Mouse (Mus musculus) limb, embryonic 13.5 days (tissue): ENCODE measurements around the gene Ciz1. TPM values are rescaled to one million over a fixed set of nuclear protein-coding genes. Genes with fewer than 3 reads are reported as not detected.

Experiments used
- ATAC-seq: fragments of 200-750 bp; cut with Nextera tagmentation; 2 replicates; pipeline ENCODE4 v1.8.0; 2017; ENCODE audit warnings: low read depth, moderate number of reproducible peaks, moderate TSS enrichment; ENCODE audit not compliant: low FRiP score
- H3K27ac ChIP-seq: fragments of 300-500 bp; sonication (generic); 2 replicates; pipeline ENCODE4 v1.5.1; 2015; ENCODE audit warnings: inconsistent platforms, mild to moderate bottlenecking, moderate library complexity
- H3K27me3 ChIP-seq: fragments of 300-500 bp; sonication (generic); 2 replicates; pipeline ENCODE4 v1.6.1; 2015; ENCODE audit warnings: mild to moderate bottlenecking, inconsistent platforms
- H3K36me3 ChIP-seq: fragments of 300-500 bp; sonication (generic); 2 replicates; pipeline ENCODE4 v1.6.1; 2015; ENCODE audit warnings: inconsistent platforms, mild to moderate bottlenecking, moderate library complexity
- H3K4me1 ChIP-seq: fragments of 300-500 bp; sonication (generic); 2 replicates; pipeline ENCODE4 v1.6.1; 2015; ENCODE audit warnings: inconsistent platforms
- H3K4me2 ChIP-seq: fragments of 300-500 bp; sonication (generic); replicated peaks from 2 replicates; pipeline ENCODE4 v1.6.1; 2015; ENCODE audit warnings: inconsistent platforms, mild to moderate bottlenecking, moderate library complexity
- H3K4me3 ChIP-seq: fragments of 300-500 bp; sonication (generic); 2 replicates; pipeline ENCODE4 v1.5.1; 2015; ENCODE audit warnings: moderate library complexity, mild to moderate bottlenecking, inconsistent platforms
- H3K9ac ChIP-seq: fragments of 300-500 bp; sonication (generic); 2 replicates; pipeline ENCODE4 v1.6.1; 2015; ENCODE audit warnings: mild to moderate bottlenecking, inconsistent platforms
- H3K9me3 ChIP-seq: fragments of 300-500 bp; sonication (generic); 2 replicates; pipeline ENCODE4 v1.6.1; 2016; ENCODE audit warnings: inconsistent platforms
- WGBS: fragments of 180-500 bp; shearing (Covaris S2); methylation state at CpG from one replicate; pipeline ENCODE4 v1.1.7; 2015; 5-methylcytosine and 5-hydroxymethylcytosine counted together
- polyA plus RNA-seq: library from polyadenylated mRNA; unstranded; fragments of >200 nt; fragmentation: Nextera tagmentation; extraction: Ambion mirVana; gene quantifications from 2 replicates; pipeline ENCODE4 v1.2.1, GENCODE M21; 2015

Gene Ciz1
- polyA plus RNA-seq, 1 experiment from 2014 or later: 54.9 TPM

DNA sequence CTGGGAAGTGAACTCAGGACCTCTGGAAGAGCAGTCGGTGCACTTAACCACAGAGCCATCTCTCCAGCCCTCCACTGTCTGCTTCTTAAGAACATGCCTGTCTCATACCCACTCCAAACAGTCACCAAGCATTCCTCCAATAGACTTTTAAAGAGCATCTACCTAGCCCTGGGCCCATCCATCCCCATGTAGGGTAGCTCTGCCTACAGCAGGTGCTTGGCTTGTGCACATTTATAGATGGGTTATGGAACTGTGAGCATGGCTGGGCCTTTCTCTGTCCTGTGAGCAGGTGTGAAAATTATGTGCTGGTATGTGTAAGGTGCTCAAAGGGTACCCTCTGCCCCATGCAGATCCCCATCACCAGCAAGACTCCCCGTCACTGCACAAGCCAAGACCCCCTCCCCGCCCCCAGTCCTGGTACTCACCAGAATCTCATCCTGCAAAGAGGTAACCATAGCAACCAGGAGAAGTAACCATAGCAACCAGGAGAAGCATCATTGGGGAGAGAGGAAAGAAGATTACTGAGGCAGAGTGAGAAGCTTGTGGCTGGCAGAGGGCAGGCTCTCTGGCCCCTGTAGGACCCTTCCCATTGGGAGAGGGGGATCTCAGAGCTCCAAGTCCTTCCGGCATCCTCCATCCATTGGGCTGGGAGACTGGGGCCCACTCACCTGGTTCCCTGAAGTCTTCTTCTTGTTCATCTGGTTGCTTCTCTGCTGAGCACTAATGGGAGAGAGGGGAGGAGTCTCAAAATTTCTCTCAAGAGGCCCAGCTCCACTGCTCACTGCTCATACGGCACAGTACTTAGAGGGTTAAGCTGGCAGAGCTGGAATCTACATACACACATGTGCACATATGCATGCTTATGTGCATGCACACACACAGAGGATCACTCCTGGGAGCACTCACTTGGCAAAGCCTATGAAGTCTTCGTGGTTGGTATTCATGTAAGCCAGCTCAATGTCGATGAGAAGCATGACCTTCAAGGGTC lies 29.1 kb upstream of the Ciz1 start:
- Histone ChIP-seq H3K4me1 (peaks cover 50% of the 10 kb centered on the region), H3K27me3 (no peaks in the 10 kb centered on the region), H3K9ac (no peak overlapping the region), H3K36me3 (peaks cover 48% of the 10 kb centered on the region), H3K9me3 (no peaks in the 10 kb centered on the region), H3K4me3 (no peak overlapping the region), H3K4me2 (no peak overlapping the region), H3K27ac (peak overlapping the region; percentile 7; the same call in 1 of the 2 replicates)
- 83% methylated on average over 7 of the region's 7 CpGs for WGBS
- no peak for ATAC-seq

DNA sequence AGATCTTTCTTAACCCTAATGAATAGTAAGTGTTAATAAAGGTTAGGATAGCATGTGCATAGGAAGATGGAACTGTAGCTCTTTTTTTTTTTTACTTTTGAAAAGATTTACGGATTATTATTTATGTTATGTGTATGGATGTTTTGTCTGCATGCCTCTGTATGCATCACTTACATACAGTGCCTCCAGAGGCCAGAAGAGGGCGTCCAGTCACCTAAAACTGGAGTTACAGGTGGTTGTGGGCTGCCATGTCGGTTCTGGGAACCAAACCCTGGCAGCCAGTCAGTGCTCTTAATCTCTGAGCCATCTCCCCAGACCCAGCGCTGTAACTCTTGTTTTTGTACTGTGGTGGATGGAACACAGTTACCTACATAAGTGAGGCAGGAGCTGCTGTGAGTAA lies 27.8 kb upstream of the Ciz1 start:
- ATAC-seq: no peak
- Histone ChIP-seq H3K4me3 (no peak overlapping the region), H3K4me2 (no peak overlapping the region), H3K4me1 (peaks cover 57% of the 10 kb centered on the region), H3K27me3 (no peaks in the 10 kb centered on the region), H3K9ac (no peak overlapping the region), H3K27ac (no peak overlapping the region), H3K36me3 (peaks cover 50% of the 10 kb centered on the region), H3K9me3 (no peaks in the 10 kb centered on the region)
- WGBS: 65% methylated on average over 4 of the region's 4 CpGs

DNA sequence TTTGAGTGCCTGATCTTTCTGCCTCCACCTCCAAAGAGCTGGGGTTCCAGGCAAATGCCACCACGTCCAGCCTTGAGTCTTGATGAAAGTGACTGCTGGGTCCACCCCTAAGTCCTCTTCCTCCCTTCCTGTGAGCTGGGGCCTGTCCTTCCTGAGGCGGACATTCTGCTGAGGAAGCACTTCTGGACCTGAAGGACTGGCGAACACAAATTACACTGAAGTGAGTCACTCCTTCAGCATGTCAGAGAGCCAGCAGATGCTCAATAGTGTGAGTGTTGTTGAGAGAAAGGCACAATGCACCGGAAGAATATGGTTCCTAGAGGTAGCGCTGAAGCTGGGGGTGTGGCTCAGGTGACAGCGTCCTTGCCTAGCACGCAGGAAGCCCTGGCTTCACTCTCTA lies 26.8 kb upstream of the Ciz1 start:
- ATAC-seq: no peak
- WGBS: 63% methylated on average over 7 of the region's 7 CpGs
- H3K27ac ChIP-seq: no peak overlapping the region

DNA sequence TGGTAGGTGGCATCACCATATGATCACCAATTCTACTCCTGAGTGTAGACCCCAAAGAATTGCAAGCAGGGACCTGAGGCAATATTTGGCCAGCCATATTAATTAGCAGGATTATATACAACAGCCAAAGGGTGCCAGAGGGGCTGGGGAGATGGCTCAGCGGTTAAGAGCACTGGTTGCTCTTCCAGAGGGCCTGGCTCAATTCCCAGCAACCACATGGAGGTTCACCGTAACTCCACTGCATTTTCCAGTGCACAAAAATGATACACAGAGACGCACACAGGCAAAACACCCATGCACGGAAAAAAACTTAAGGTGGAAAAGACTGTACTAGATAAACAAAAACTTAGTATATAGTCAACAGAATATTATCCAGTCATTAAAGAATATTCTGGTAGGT lies 24.9 kb upstream of the Ciz1 start:
- Histone ChIP-seq H3K27ac (peak overlapping the region; percentile 55; the same call in 1 of the 2 replicates), H3K4me1 (peaks cover 48% of the 10 kb centered on the region), H3K9ac (no peak overlapping the region), H3K27me3 (no peaks in the 10 kb centered on the region), H3K9me3 (no peaks in the 10 kb centered on the region), H3K4me3 (no peak overlapping the region), H3K36me3 (peaks cover 64% of the 10 kb centered on the region), H3K4me2 (no peak overlapping the region)
- ATAC-seq: no peak
- 64% methylated on average over 4 of the region's 4 CpGs for WGBS

More for the DNA sequence above, 26.8 kb upstream of the Ciz1 start:
- H3K4me3 ChIP-seq: no peak overlapping the region
- no peak overlapping the region for H3K9ac ChIP-seq
- no peak overlapping the region for H3K4me2 ChIP-seq
- peaks cover 50% of the 10 kb centered on the region for H3K36me3 ChIP-seq
- H3K27me3 ChIP-seq: no peaks in the 10 kb centered on the region
- no peaks in the 10 kb centered on the region for H3K9me3 ChIP-seq
- peaks cover 57% of the 10 kb centered on the region for H3K4me1 ChIP-seq

DNA sequence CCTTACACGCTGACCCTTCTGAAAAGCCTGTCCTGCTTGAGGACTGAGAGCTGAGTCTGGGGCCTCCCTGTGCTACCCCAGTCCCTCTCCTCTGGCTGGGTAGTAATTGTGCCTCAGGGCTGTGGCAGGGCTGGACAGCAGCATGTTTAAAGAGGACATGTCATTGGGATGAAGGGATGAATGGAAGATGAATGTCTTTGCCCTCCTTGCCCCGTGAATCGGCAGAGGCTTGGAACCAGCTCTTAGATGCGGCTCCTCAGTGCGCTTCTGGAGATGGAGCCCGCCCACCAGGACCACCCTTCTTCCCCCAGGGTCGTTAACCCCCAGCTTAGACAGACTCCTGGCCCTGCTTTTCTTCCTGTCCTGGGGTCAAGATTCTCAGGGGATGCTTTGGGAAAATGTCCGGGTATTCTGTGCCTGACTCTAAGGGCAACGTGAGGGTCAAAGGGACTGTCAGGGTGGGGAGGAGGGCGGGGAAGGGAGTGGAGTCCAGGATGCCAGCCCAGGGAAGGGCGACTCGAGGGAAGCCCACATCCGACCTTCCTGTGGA lies 23.1 kb upstream of the Ciz1 start:
- Histone ChIP-seq H3K4me3 (no peak overlapping the region), H3K27ac (peak overlapping the region; percentile 93), H3K36me3 (peaks cover 68% of the 10 kb centered on the region), H3K9me3 (no peaks in the 10 kb centered on the region), H3K4me1 (peaks cover 47% of the 10 kb centered on the region), H3K9ac (peak overlapping the region; percentile 50), H3K27me3 (no peaks in the 10 kb centered on the region), H3K4me2 (peak overlapping the region; percentile 19; the same call in 1 of the 2 replicates)
- ATAC-seq: no peak
- 21% methylated on average over 13 of the region's 13 CpGs for WGBS

DNA sequence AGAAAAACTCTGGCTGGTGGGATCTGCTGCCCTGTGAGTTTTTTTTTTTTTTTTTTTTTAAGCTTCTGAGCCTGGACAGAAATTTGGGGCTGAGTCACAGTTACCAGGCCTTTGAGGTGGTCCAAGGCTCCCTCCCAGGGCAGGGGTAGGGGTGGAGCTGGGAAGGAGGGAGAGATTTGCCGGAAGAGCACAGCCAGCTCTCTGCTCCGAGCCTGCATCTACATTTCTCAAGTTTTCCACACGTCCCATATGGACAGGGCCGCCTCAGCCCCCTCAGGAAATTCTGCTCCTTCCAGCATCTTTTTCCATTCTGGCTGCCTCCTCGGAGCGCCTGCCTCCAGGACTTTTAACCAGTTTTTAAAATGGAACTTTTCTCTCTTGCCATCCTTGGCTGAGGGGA lies 22.6 kb upstream of the Ciz1 start:
- ATAC-seq: peak; percentile 85
- Histone ChIP-seq H3K4me2 (peak overlapping the region; percentile 11), H3K4me3 (no peak overlapping the region), H3K36me3 (peaks cover 68% of the 10 kb centered on the region), H3K9me3 (no peaks in the 10 kb centered on the region), H3K9ac (peak overlapping the region; percentile 50), H3K27me3 (no peaks in the 10 kb centered on the region), H3K4me1 (peaks cover 47% of the 10 kb centered on the region), H3K27ac (peak overlapping the region; percentile 93)
- WGBS: 10% methylated on average over 6 of the region's 6 CpGs

DNA sequence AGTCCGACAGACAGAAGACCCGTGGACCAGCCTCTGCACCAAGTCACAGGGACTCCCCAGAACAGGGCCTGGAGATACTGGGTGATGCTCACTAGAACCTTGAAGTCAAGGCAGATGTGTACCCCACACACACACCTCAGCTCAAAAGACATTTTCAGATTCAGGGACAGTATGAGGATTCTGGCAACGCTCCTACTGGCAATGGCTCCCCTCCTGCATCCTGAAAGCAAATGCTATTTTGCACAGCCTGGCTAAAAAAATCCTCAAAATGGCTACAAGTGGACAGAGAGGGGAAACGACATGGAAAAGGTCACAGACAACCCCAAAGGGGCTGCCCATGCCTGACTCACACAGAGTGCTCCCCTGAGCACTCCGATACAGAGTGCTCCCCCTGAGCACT lies 20.0 kb upstream of the Ciz1 start:
- no peak overlapping the region for H3K9ac ChIP-seq
- peaks cover 71% of the 10 kb centered on the region for H3K36me3 ChIP-seq
- H3K4me2 ChIP-seq: no peak overlapping the region
- no peak for ATAC-seq
- H3K9me3 ChIP-seq: no peaks in the 10 kb centered on the region
- H3K27ac ChIP-seq: no peak overlapping the region
- no peak overlapping the region for H3K4me3 ChIP-seq
- H3K4me1 ChIP-seq: peaks cover 34% of the 10 kb centered on the region
- 89% methylated on average over 5 of the region's 5 CpGs for WGBS
- H3K27me3 ChIP-seq: no peaks in the 10 kb centered on the region

DNA sequence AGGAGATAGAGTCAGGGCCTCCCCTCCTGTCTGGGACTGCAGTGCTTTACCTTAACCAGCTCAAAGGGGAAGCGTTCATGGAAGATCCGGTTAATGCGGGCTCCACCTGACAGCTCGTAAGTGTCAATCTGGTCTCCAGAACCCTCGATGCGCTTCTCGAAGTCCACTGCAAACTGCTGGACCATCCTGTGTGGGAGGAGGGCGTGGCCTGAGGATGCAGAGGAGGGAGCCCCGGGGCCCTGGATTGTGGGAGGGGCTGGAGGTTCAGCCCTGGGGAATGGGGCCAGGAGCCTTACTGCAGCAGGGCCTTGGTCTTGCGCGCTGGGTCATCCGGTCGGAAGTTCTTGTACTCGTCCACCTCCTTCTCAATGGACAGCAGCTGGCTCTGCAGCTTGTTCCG lies 16.2 kb upstream of the Ciz1 start:
- no peaks in the 10 kb centered on the region for H3K9me3 ChIP-seq
- peaks cover under 1% of the 10 kb centered on the region for H3K4me1 ChIP-seq
- peaks cover 94% of the 10 kb centered on the region for H3K36me3 ChIP-seq
- H3K4me3 ChIP-seq: no peak overlapping the region
- no peak overlapping the region for H3K9ac ChIP-seq
- no peak overlapping the region for H3K27ac ChIP-seq
- no peak for ATAC-seq
- WGBS: 55% methylated on average over 15 of the region's 15 CpGs
- H3K27me3 ChIP-seq: no peaks in the 10 kb centered on the region
- H3K4me2 ChIP-seq: no peak overlapping the region

DNA sequence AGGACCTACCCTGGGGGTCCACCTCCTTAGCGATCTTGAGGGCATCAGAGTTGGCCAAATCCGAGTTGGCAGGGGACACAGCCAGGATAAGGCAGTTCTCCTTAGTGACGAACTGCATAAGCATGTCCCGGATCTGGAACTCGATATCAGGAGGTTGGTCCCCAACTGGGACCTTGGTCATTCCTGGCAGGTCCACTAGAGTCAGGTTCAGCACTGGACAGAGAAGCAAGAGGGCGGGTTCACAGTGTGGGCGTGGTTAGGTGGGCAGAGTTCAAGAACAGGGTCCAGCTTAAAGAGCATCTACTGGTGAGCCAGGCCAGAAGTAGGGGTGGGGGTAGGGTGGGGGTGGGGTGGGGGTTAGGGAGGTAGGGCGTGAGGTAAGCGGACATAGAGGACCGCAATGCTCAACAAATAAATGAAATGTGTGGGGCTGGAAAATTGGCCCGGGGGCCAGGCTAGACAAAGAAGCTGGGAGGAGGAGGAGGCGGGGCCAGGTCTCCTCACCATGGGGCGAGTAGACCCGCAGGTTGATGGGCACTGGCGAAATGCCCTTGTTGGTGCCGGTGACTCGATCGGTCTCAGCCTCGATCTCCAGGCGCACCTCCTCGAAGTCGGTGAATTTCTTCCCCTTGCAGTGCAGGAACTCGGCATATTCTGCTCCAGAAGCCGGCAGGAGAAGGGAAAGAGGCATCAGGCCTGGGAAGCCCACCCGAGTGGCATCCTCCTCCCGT lies 12.1 kb upstream of the Ciz1 start:
- no peak for ATAC-seq
- no peak overlapping the region for H3K9ac ChIP-seq

DNA sequence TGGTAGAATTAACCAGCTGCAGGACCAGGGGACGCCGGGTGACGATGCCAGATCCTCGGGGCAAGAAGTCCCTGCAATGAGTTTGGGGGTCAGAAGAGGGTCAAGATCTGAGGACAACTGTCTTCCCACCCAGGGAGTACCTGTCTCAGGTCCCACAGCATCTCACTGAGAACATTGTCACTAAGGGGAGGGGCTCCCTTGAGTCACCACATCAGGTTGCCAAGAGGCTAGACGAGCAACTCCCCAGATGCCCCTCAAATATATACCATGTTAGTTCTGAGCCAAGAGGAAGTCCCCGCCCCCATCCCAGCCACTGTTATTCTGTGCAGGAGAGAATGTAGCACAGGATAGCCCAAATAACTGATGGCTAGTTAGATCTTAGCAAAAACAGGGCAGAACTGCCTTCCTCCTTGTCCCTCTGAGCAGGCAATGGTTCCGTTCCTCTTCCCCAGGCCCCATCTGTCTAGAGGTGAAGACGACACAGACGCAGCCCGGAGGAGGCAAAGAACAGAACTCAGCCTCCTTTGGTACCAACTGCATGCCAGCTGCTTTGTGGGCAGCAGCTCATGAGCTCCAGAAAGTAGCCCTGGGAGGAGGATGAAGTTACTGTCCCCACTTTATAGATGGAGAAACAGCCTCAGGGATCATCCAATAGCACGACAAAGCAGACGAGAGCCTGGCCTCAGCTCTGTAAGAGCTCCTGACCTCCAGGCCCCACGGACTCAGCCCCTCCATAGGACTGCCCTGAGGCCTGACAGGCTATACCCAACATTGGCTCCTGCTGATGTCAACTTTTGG lies 11.1 kb upstream of the Ciz1 start:
- 78% methylated on average over 13 of the region's 13 CpGs for WGBS

More for the DNA sequence above, 12.1 kb upstream of the Ciz1 start:
- Histone ChIP-seq H3K27me3 (no peaks in the 10 kb centered on the region), H3K36me3 (peaks cover 74% of the 10 kb centered on the region), H3K4me1 (0 out of 2 replicates have a peak, but pooled peaks cover 9% of the 10 kb centered on the region), H3K4me2 (no peak overlapping the region), H3K9me3 (no peaks in the 10 kb centered on the region), H3K4me3 (no peak overlapping the region), H3K27ac (no peak overlapping the region)
- 47% methylated on average over 26 of the region's 26 CpGs for whole genome bisulfite sequencing

DNA sequence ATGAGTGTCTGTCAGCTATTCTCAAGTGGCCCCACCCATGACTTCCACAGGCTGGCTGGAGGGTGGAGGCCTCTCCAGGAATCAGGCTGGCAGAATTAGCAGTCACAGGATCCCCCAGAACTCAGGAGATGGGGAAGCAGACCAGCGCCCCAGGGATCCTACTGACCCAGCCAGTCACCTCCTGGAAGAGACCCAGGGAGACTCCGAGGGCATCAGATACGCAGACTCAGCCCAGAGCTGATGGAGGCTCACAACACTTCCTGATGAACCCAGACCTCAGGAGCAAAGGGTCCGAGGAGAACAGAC lies 10.5 kb upstream of the Ciz1 start:
- 93% methylated on average over 4 of the region's 4 CpGs for WGBS
- Histone ChIP-seq H3K36me3 (peaks cover 64% of the 10 kb centered on the region), H3K4me2 (no peak overlapping the region), H3K4me1 (0 out of 2 replicates have a peak, but pooled peaks cover 9% of the 10 kb centered on the region), H3K9me3 (no peaks in the 10 kb centered on the region), H3K9ac (no peak overlapping the region), H3K27ac (no peak overlapping the region), H3K4me3 (no peak overlapping the region), H3K27me3 (no peaks in the 10 kb centered on the region)
- ATAC-seq: no peak

More for the DNA sequence above, 11.1 kb upstream of the Ciz1 start:
- Histone ChIP-seq H3K36me3 (peaks cover 67% of the 10 kb centered on the region), H3K27ac (no peak overlapping the region), H3K27me3 (no peaks in the 10 kb centered on the region), H3K4me2 (no peak overlapping the region), H3K9me3 (no peaks in the 10 kb centered on the region), H3K9ac (no peak overlapping the region), H3K4me1 (0 out of 2 replicates have a peak, but pooled peaks cover 9% of the 10 kb centered on the region), H3K4me3 (no peak overlapping the region)
- no peak for ATAC-seq
